Mouse (Mus musculus) MEL (cell line): ENCODE data around the gene Pah. TPM values are rescaled to one million over a fixed set of nuclear protein-coding genes. Genes with fewer than 3 reads are reported as not detected.

Experiments
- DNase-seq: peaks from one replicate; pipeline ENCODE4 v3.0.0; 2011; ENCODE audit warnings: low read depth, low spot score
- H3K27ac ChIP-seq: 2 replicates; pipeline ENCODE4 v1.5.1; 2012; ENCODE audit warnings: low read depth, mild to moderate bottlenecking, control low read depth, low read length, moderate library complexity; ENCODE audit not compliant: control insufficient read depth
- H3K27me3 ChIP-seq, 2 experiments: fragments of 150-350 bp in 1 of 2; sonication (generic) in 1 of 2; 2 replicates each; pipeline ENCODE4 v1.6.1; 2012; ENCODE audit warnings: low read length in 2 of 2, mild to moderate bottlenecking in 2 of 2, improper control_type of control experiment in 1 of 2, moderate library complexity in 1 of 2; ENCODE audit not compliant: insufficient read depth in 2 of 2, control insufficient read depth in 1 of 2
- H3K36me3 ChIP-seq, 2 experiments: 2 replicates each; pipeline ENCODE4 v1.6.1; 2012 to 2014; ENCODE audit warnings: low read length in 2 of 2, improper control_type of control experiment in 1 of 2, inconsistent platforms in 1 of 2, mild to moderate bottlenecking in 1 of 2; ENCODE audit not compliant: insufficient read depth in 2 of 2, control insufficient read depth in 1 of 2
- H3K4me1 ChIP-seq, 2 experiments: fragments of 150-350 bp in 1 of 2; sonication (generic) in 1 of 2; 2 replicates each; pipeline ENCODE4 v1.6.1; 2012; ENCODE audit warnings: low read length in 2 of 2, improper control_type of control experiment in 1 of 2, mild to moderate bottlenecking in 1 of 2; ENCODE audit not compliant: insufficient read depth in 2 of 2, control insufficient read depth in 1 of 2
- H3K4me3 ChIP-seq, 2 experiments: fragments of 150-350 bp in 1 of 2; sonication (generic) in 1 of 2; 2 replicates each; pipeline ENCODE4 v1.5.1; 2012; ENCODE audit warnings: low read depth in 2 of 2, low read length in 2 of 2, mild to moderate bottlenecking in 2 of 2, moderate library complexity in 2 of 2, control low read depth in 1 of 2, improper control_type of control experiment in 1 of 2; ENCODE audit not compliant: control insufficient read depth in 1 of 2, insufficient read depth in 1 of 2
- H3K79me2 ChIP-seq: 2 replicates; pipeline ENCODE4 v1.6.1; 2012; ENCODE audit warnings: mild to moderate bottlenecking, low read length, moderate library complexity; ENCODE audit not compliant: control insufficient read depth, poor library complexity, insufficient read depth
- H3K9ac ChIP-seq: 2 replicates; pipeline ENCODE4 v1.6.1; 2012; ENCODE audit warnings: low read depth, mild to moderate bottlenecking, control low read depth, low read length, moderate library complexity; ENCODE audit not compliant: control insufficient read depth, poor library complexity, severe bottlenecking
- H3K9me3 ChIP-seq: fragments of 150-350 bp; sonication (generic); replicated peaks from 2 replicates; pipeline ENCODE4 v1.6.1; 2012; ENCODE audit warnings: mild to moderate bottlenecking, low read length, improper control_type of control experiment, moderate library complexity; ENCODE audit not compliant: insufficient read depth
- CHD1 ChIP-seq: IDR thresholded peaks from 2 replicates; pipeline ENCODE4 v1.6.1; 2012; ENCODE audit warnings: low read depth, mild to moderate bottlenecking, inconsistent platforms, low read length, improper control_type of control experiment
- CHD2 ChIP-seq: IDR thresholded peaks from 2 replicates; pipeline ENCODE4 v1.6.1; 2011; ENCODE audit warnings: low read length, improper control_type of control experiment
- CTCF ChIP-seq, 3 experiments: IDR thresholded peaks in 2 of 3; conservative IDR thresholded peaks in 1 of 3; 2 replicates each; pipeline ENCODE4 v1.5.1; 2011 to 2012; ENCODE audit warnings: low read length in 3 of 3, low read depth in 2 of 3, mild to moderate bottlenecking in 2 of 3, improper control_type of control experiment in 1 of 3, inconsistent platforms in 1 of 3, mixed read lengths in 1 of 3, moderate library complexity in 1 of 3; ENCODE audit not compliant: control insufficient read depth in 1 of 3, insufficient read depth in 1 of 3, poor library complexity in 1 of 3, severe bottlenecking in 1 of 3
- E2F4 ChIP-seq: IDR thresholded peaks from 2 replicates; pipeline ENCODE4 v1.6.1; 2011; ENCODE audit warnings: low read depth, low read length, improper control_type of control experiment, borderline replicate concordance
- EP300 ChIP-seq, 2 experiments: IDR thresholded peaks; 2 replicates each; pipeline ENCODE4 v1.6.1; 2011; ENCODE audit warnings: improper control_type of control experiment in 2 of 2, low read length in 2 of 2, low read depth in 1 of 2, mild to moderate bottlenecking in 1 of 2
- ETS1 ChIP-seq: IDR thresholded peaks from 2 replicates; pipeline ENCODE4 v1.6.1; 2012; ENCODE audit warnings: low read depth, mild to moderate bottlenecking, inconsistent platforms, low read length, improper control_type of control experiment, moderate library complexity
- GABPA ChIP-seq: IDR thresholded peaks from 2 replicates; pipeline ENCODE4 v1.6.1; 2012; ENCODE audit warnings: low read depth, mild to moderate bottlenecking, inconsistent platforms, low read length, improper control_type of control experiment, moderate library complexity
- JUND ChIP-seq: IDR thresholded peaks from 2 replicates; pipeline ENCODE4 v1.6.1; 2011; ENCODE audit warnings: low read depth, mild to moderate bottlenecking, improper control_type of control experiment, low read length
- KAT2A ChIP-seq: conservative IDR thresholded peaks from 2 replicates; pipeline ENCODE4 v1.6.1; 2012; ENCODE audit warnings: low read depth, low read length, improper control_type of control experiment, inconsistent platforms
- MAFK ChIP-seq: IDR thresholded peaks from 2 replicates; pipeline ENCODE4 v1.6.1; 2011; ENCODE audit warnings: low read depth, mild to moderate bottlenecking, low read length, improper control_type of control experiment, borderline replicate concordance
- MAX ChIP-seq: IDR thresholded peaks from 2 replicates; pipeline ENCODE4 v1.6.1; 2011; ENCODE audit warnings: low read length, improper control_type of control experiment
- MAZ ChIP-seq: IDR thresholded peaks from 2 replicates; pipeline ENCODE4 v1.6.1; 2012; ENCODE audit warnings: low read depth, mild to moderate bottlenecking, inconsistent platforms, low read length, improper control_type of control experiment
- MEF2A ChIP-seq: IDR thresholded peaks from 2 replicates; pipeline ENCODE4 v1.6.1; 2014; ENCODE audit warnings: low read depth, mild to moderate bottlenecking, inconsistent platforms, low read length, improper control_type of control experiment; ENCODE audit not compliant: poor library complexity, insufficient replicate concordance, severe bottlenecking; ENCODE audit errors: extremely low read depth
- MXI1 ChIP-seq: IDR thresholded peaks from 2 replicates; pipeline ENCODE4 v1.6.1; 2011; ENCODE audit warnings: mild to moderate bottlenecking, low read depth, low read length, improper control_type of control experiment
- MYC ChIP-seq: IDR thresholded peaks from 2 replicates; pipeline ENCODE4 v1.6.1; 2011; ENCODE audit warnings: low read depth, mild to moderate bottlenecking, low read length, improper control_type of control experiment, moderate library complexity
- NRF1 ChIP-seq: IDR thresholded peaks from 2 replicates; pipeline ENCODE4 v1.6.1; 2014; ENCODE audit warnings: low read depth, mild to moderate bottlenecking, inconsistent platforms, low read length, improper control_type of control experiment, moderate library complexity; ENCODE audit not compliant: poor library complexity, insufficient read depth, severe bottlenecking
- POLR2AphosphoS2 ChIP-seq: IDR thresholded peaks from 2 replicates; pipeline ENCODE4 v1.6.1; 2011; ENCODE audit warnings: low read length, improper control_type of control experiment
- RAD21 ChIP-seq: IDR thresholded peaks from 2 replicates; pipeline ENCODE4 v1.6.1; 2011; ENCODE audit warnings: mild to moderate bottlenecking, low read depth, low read length, improper control_type of control experiment
- TBP ChIP-seq: IDR thresholded peaks from 2 replicates; pipeline ENCODE4 v1.8.0; 2011; ENCODE audit warnings: low read depth, low read length, improper control_type of control experiment
- TCF12 ChIP-seq: IDR thresholded peaks from 2 replicates; pipeline ENCODE4 v1.6.1; 2014; ENCODE audit warnings: low read depth, mild to moderate bottlenecking, inconsistent platforms, low read length, improper control_type of control experiment, moderate library complexity
- USF2 ChIP-seq, 2 experiments: IDR thresholded peaks; 2 replicates each; pipeline ENCODE4 v1.6.1; 2011 to 2012; ENCODE audit warnings: improper control_type of control experiment in 2 of 2, low read length in 2 of 2, borderline replicate concordance in 1 of 2, inconsistent platforms in 1 of 2, low read depth in 1 of 2, mild to moderate bottlenecking in 1 of 2; ENCODE audit not compliant: insufficient read depth in 1 of 2
- ZNF384 ChIP-seq: IDR thresholded peaks from 2 replicates; pipeline ENCODE4 v1.6.1; 2012; ENCODE audit warnings: low read depth, mild to moderate bottlenecking, inconsistent platforms, low read length, improper control_type of control experiment
- polyA plus RNA-seq, 2 experiments: library from polyadenylated mRNA; stranded (reverse) in 1 of 2; unstranded in 1 of 2; fragments of >175 nt in 1 of 2; fragments of >200 nt in 1 of 2; gene quantifications; 2 replicates each; pipeline versions ENCODE4 v1.2.1 to v1.2.4; 2012; ENCODE audit warnings: low replicate concordance in 2 of 2, low read depth in 1 of 2; ENCODE audit not compliant: insufficient read length in 2 of 2, insufficient read depth in 1 of 2, missing spikeins in 1 of 2
- total RNA-seq: library from RNA; depleted of rRNA; stranded (reverse); fragments of 300-350 nt; gene quantifications from 2 replicates; pipeline ENCODE4 v1.2.3, GENCODE M21; 2012

The Pah gene
- total and polyA plus RNA-seq, 3 experiments: not detected

DNA sequence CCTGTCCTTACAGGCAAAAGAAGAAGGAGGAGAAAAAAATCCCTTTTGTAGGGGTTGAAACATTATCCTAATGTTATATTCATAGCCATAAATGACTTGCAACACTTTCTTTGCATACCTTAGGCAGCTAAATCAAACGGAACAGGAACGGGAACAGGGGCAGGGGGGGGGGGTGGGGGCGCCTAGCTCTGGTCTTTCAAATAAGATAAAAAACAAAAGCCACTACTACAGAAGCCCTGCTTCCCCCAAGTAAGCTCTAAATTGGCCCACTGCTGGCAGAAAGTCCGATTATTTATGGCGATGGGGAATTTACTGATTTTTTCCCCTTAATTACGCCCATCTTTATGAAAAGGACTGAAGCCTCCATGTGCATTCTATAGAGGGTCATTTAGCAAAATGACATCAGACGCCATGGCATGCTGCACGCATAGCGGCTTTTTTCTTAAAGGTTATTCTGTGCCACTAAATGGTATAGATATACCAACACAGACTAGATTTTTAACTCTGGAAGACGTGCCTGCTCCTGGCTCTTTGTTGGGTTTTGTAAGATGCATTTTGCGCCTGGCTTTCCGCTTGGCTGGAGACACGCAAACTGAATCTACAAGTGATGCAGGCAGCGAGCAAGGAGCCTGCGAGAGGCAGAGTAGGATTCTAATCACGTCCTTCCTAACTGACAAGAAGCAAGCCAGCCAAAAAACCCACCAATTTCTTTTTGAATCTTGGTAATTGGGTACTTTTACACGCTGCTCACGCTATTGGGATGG is 32.2 kb upstream of the Pah start:
- Histone ChIP-seq H3K36me3 (no peaks in the 10 kb centered on the region), H3K9me3 (no peaks in the 10 kb centered on the region), H3K79me2 (no peaks in the 10 kb centered on the region), H3K4me1 (no peaks in the 10 kb centered on the region), H3K4me3 (no peak overlapping the region), H3K27me3 (no peaks in the 10 kb centered on the region), H3K9ac (no peak overlapping the region), H3K27ac (no peak overlapping the region)
- TF ChIP-seq USF2 (IDR thresholded peaks at IDR 0.05; ENCODE audit: borderline replicate concordance in 1 of 2, insufficient read depth in 1 of 2, low read depth in 1 of 2, low read length in 2 of 2): no peak
- no peak for TF ChIP-seq ETS1
- TF ChIP-seq MXI1: no peak
- no peak for TF ChIP-seq POLR2AphosphoS2
- no peak for TF ChIP-seq KAT2A
- TF ChIP-seq MEF2A: no peak
- TF ChIP-seq MAFK: no peak
- TF ChIP-seq MYC: no peak
- no peak for TF ChIP-seq MAZ
- no peak for TF ChIP-seq TBP
- TF ChIP-seq GABPA: no peak
- TF ChIP-seq MAX: no peak
- no peak for TF ChIP-seq RAD21
- TF ChIP-seq CHD1: no peak
- no peak for TF ChIP-seq TCF12
- TF ChIP-seq CHD2: no peak
- no peak for TF ChIP-seq ZNF384
- TF ChIP-seq NRF1: no peak
- no peak for DNase-seq

DNA sequence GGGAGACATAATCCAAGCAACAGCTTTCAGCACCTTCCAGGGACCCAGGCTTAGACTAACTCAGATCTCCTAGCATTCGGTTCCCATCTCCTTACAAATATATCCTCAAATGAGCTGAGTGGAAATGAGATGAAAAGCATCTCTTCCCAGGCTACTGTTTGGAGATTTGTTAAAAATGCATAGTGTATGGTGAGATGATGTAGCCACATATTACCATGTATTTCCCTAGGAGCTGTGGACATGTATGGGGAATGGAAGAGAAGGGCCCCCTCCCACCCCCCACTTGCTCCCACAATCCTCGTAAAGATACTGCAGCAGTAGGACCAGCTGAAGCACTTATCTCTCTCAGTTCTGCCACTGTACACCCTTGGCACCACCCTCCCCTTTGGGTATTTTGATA is 31.3 kb upstream of the Pah start:
- Histone ChIP-seq H3K9ac (no peak overlapping the region), H3K4me3 (no peak overlapping the region), H3K4me1 (no peaks in the 10 kb centered on the region), H3K27ac (no peak overlapping the region), H3K27me3 (no peaks in the 10 kb centered on the region), H3K36me3 (no peaks in the 10 kb centered on the region), H3K9me3 (no peaks in the 10 kb centered on the region), H3K79me2 (no peaks in the 10 kb centered on the region)
- no peak for TF ChIP-seq EP300 (IDR thresholded peaks at IDR 0.05; ENCODE audit: low read depth in 1 of 2, low read length in 2 of 2)
- no peak for TF ChIP-seq CHD2
- TF ChIP-seq NRF1: no peak
- TF ChIP-seq E2F4: no peak
- TF ChIP-seq MXI1: no peak
- TF ChIP-seq CTCF (IDR thresholded peaks at IDR 0.05 in 2 of 3, conservative IDR thresholded peaks at IDR 0.05 in 1 of 3; ENCODE audit: control insufficient read depth in 1 of 3, insufficient read depth in 1 of 3, low read depth in 2 of 3, low read length in 3 of 3, poor library complexity in 1 of 3, severe bottlenecking in 1 of 3): no peak
- no peak for TF ChIP-seq TBP
- no peak for TF ChIP-seq JUND
- DNase-seq: no peak
